Mouse (Mus musculus) adrenal gland, postnatal 25 days (tissue): ENCODE data around the gene Prap1. TPM values are rescaled to one million over a fixed set of nuclear protein-coding genes. Genes with fewer than 3 reads are reported as not detected.

Source experiments
- DNase-seq: peaks from one replicate; pipeline ENCODE4 v3.0.0; 2021; ENCODE audit warnings: mixed read lengths
- long read RNA-seq: library from polyadenylated mRNA; stranded (forward); transcript quantifications from one replicate; pipeline ENCODE4 v2.0.0, GENCODE M21; 2021
- total RNA-seq: library from RNA; stranded (reverse); gene quantifications from 2 replicates; pipeline ENCODE4 v1.2.3, GENCODE M21; 2021

Gene Prap1
- total RNA-seq, result not detected in 2 replicates
- long read RNA-seq, result 0 reads

GRCm38 (mm10) chr7:140092924-140093528 is at the start of gene Prap1:
Gene Prap1, plus strand, starts transcription at chr7:140093395.
- no peak for DNase-seq

- no peak for DNase-seq
These were observed 47.6 kb upstream of the Prap1 start for GRCm38 (mm10) chr7:140045546-140045945.

- DNase-seq, result no peak
These were observed 45.3 kb upstream of the Prap1 start for GRCm38 (mm10) chr7:140047811-140048311.

GRCm38 (mm10) chr7:140048361-140049114 is 44.7 kb upstream of the Prap1 start, which contains the start of gene Msx3:
Gene Msx3, minus strand, starts transcription at chr7:140049089.
- no peak for DNase-seq

- peak; percentile 36 for DNase-seq
These were observed 44.0 kb upstream of the Prap1 start for GRCm38 (mm10) chr7:140049115-140049689.

- DNase-seq, result no peak
These were observed 39.1 kb upstream of the Prap1 start for GRCm38 (mm10) chr7:140054124-140054523.

GRCm38 (mm10) chr7:140057413-140058407 is 35.5 kb upstream of the Prap1 start:
- DNase-seq, result peak; percentile 33

GRCm38 (mm10) chr7:140058528-140058927 is 34.7 kb upstream of the Prap1 start:
- DNase-seq, result no peak

- no peak for DNase-seq
These were observed 33.6 kb upstream of the Prap1 start for GRCm38 (mm10) chr7:140059601-140060000.

GRCm38 (mm10) chr7:140060936-140061831 is 32.0 kb upstream of the Prap1 start:
- peak; percentile 41 for DNase-seq

- no peak for DNase-seq
These were observed 31.4 kb upstream of the Prap1 start for GRCm38 (mm10) chr7:140061832-140062130.

GRCm38 (mm10) chr7:140062307-140062706 is 30.9 kb upstream of the Prap1 start:
- DNase-seq, result no peak

- DNase-seq, result peak; percentile 62
These were observed 30.1 kb upstream of the Prap1 start for GRCm38 (mm10) chr7:140063092-140063491.

GRCm38 (mm10) chr7:140067397-140067796 is 25.8 kb upstream of the Prap1 start:
- DNase-seq, result no peak

GRCm38 (mm10) chr7:140070042-140070711 is 23.0 kb upstream of the Prap1 start:
- DNase-seq, result no peak

GRCm38 (mm10) chr7:140077698-140078097 is 15.5 kb upstream of the Prap1 start:
- no peak for DNase-seq

GRCm38 (mm10) chr7:140078711-140079110 is 14.5 kb upstream of the Prap1 start:
- DNase-seq, result peak; percentile 76

- DNase-seq, result peak; percentile 83
These were observed 12.6 kb upstream of the Prap1 start for GRCm38 (mm10) chr7:140080503-140081156.

GRCm38 (mm10) chr7:140081408-140082241 is 11.6 kb upstream of the Prap1 start:
- no peak for DNase-seq
